Mouse (Mus musculus): Measurements from ENCODE around the gene Aplp1. TPM values are rescaled to one million over a fixed set of nuclear protein-coding genes. Genes with fewer than 3 reads are reported as not detected.
A peak's percentile ranks its signal among the peaks of the same experiment; 100 is the strongest.

The Aplp1 gene
- polyA plus RNA-seq, 1 experiment from 2014 or later = 40.8 TPM

DNA sequence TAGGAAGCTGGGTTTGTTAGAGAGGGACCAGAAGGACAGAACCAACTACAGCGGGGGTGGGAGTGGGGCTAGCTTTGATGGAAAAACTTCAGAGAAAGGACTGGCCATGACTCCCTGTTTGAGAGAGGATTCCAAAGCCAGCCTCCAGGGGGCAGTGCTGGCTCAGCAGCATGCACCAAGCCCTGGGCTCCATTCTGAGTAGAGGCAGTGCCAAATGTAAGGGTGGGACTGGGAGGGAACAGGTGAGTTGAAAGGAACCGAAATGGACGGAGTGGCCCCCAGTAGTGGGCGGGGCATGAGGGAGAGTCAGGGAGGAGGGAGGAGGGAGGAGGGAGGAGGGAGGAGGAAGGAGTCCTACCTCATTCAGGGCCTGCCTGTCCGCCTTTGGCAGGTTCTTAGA lies 4.6 kb downstream of the Aplp1 start:
- Histone ChIP-seq H3K27ac (no peak overlapping the region), H3K4me2 (replicated peaks) (no peak overlapping the region), H3K4me3 (replicated peaks) (no peak overlapping the region), H3K9me3 (no peaks in the 10 kb centered on the region), H3K36me3 (no peaks in the 10 kb centered on the region), H3K27me3 (replicated peaks) (peaks cover 11% of the 10 kb centered on the region), H3K4me1 (replicated peaks) (peaks cover 21% of the 10 kb centered on the region), H3K9ac (no peak overlapping the region)
- WGBS = 29% methylated on average over 4 of the region's 5 CpGs
- peak; percentile 26; the same call in 1 of the 2 replicates for ATAC-seq

- H3K4me3 ChIP-seq (replicated peaks) = no peak overlapping the region
- H3K27me3 ChIP-seq (replicated peaks) = peaks cover 9% of the 10 kb centered on the region
- H3K9ac ChIP-seq = no peak overlapping the region
- 78% methylated on average over 13 of the region's 13 CpGs for WGBS
- no peaks in the 10 kb centered on the region for H3K36me3 ChIP-seq
- ATAC-seq = no peak
- H3K4me1 ChIP-seq (replicated peaks) = peaks cover 14% of the 10 kb centered on the region
- no peaks in the 10 kb centered on the region for H3K9me3 ChIP-seq
- H3K27ac ChIP-seq = no peak overlapping the region
- H3K4me2 ChIP-seq (replicated peaks) = no peak overlapping the region
Measured at GRCm38 (mm10) chr7:30439734-30440133, 5.6 kb downstream of the Aplp1 start.

GRCm38 (mm10) chr7:30436879-30437278 lies 8.5 kb downstream of the Aplp1 start:
- peaks cover 4% of the 10 kb centered on the region; the same call in 1 of the 2 replicates for H3K27me3 ChIP-seq (replicated peaks)
- no peak overlapping the region for H3K9ac ChIP-seq
- no peak overlapping the region for H3K4me2 ChIP-seq (replicated peaks)
- H3K36me3 ChIP-seq = no peaks in the 10 kb centered on the region
- peaks cover 3% of the 10 kb centered on the region; the same call in 1 of the 2 replicates for H3K4me1 ChIP-seq (replicated peaks)
- H3K27ac ChIP-seq = no peak overlapping the region
- no peak overlapping the region for H3K4me3 ChIP-seq (replicated peaks)
- ATAC-seq = no peak
- WGBS = 29% methylated on average over 10 of the region's 10 CpGs
- H3K9me3 ChIP-seq = no peaks in the 10 kb centered on the region

DNA sequence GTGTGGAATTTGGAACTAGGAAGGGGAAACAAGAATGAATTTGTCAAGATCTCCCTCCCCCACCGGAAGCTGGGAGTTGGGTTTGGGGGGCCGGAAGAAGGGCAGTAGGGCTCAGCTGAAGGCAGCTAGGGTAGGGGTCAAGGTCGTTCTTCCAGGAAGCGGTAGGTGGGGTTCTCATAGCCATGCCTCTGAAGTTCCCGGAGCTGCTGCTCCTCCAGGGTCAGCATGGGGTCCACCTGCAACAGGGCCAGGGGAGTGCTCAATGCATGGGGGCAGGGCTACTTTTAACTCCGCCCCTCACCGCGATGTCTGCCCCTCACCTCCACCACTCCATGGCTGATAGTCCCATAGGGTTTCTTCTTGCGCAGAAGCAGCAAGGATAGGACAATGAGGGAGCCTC lies 10.2 kb downstream of the Aplp1 start:
- Histone ChIP-seq H3K4me2 (replicated peaks) (no peak overlapping the region), H3K36me3 (no peaks in the 10 kb centered on the region), H3K27ac (no peak overlapping the region), H3K9me3 (no peaks in the 10 kb centered on the region), H3K4me1 (replicated peaks) (peaks cover 3% of the 10 kb centered on the region; the same call in 1 of the 2 replicates), H3K4me3 (replicated peaks) (no peak overlapping the region), H3K9ac (no peak overlapping the region), H3K27me3 (replicated peaks) (peaks cover 4% of the 10 kb centered on the region; the same call in 1 of the 2 replicates)
- 45% methylated on average over 9 of the region's 9 CpGs for WGBS
- ATAC-seq = no peak

DNA sequence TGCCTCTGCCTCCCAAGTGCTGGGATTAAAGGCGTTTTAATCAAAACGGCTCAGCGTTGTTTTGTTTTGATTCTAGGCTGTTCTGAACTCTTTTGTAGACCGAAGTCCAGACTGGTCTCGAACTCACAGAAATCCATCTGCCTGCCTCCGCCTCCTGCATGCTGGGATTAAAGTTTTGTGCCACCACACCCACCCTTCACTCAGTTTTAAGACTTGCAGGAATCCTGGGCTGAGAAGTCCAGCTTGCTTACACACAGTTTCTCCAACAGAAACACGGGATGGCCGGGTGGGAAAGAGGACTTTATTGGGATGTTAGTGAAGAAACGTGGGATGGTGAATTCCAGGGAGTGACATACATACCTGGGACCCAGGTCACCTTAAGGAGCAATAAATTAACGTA lies 10.6 kb downstream of the Aplp1 start:
- no peak overlapping the region for H3K9ac ChIP-seq
- H3K4me2 ChIP-seq (replicated peaks) = no peak overlapping the region
- WGBS = 68% methylated on average over 10 of the region's 10 CpGs
- H3K4me3 ChIP-seq (replicated peaks) = no peak overlapping the region
- no peak for ATAC-seq
- H3K36me3 ChIP-seq = no peaks in the 10 kb centered on the region
- H3K4me1 ChIP-seq (replicated peaks) = peaks cover 3% of the 10 kb centered on the region; the same call in 1 of the 2 replicates
- no peaks in the 10 kb centered on the region for H3K9me3 ChIP-seq
- H3K27me3 ChIP-seq (replicated peaks) = peaks cover 4% of the 10 kb centered on the region; the same call in 1 of the 2 replicates
- H3K27ac ChIP-seq = no peak overlapping the region

DNA sequence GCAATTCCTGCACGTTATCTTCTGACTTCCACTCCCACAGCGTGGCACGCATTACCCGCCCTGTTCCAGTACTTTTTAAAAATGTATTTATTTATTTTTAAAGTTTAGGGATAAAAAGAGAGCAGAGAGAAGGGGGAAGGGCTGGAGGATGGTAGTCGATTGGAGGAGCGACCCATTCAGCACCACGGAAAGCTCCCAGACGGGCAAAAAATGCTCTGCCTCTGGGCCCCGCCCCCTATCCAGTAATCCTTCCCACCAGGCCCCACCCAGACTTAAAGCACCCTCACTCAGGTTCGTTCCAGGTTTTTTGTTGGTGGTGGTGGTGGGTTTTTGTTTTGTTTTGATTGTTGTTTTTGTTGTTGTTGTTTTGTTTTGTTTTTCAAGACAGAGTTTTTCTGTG lies 11.1 kb downstream of the Aplp1 start:
- H3K4me1 ChIP-seq (replicated peaks) = peaks cover 3% of the 10 kb centered on the region; the same call in 1 of the 2 replicates
- no peaks in the 10 kb centered on the region for H3K36me3 ChIP-seq
- ATAC-seq = peak; percentile 68
- no peaks in the 10 kb centered on the region for H3K9me3 ChIP-seq
- no peak overlapping the region for H3K4me3 ChIP-seq (replicated peaks)
- peaks cover 4% of the 10 kb centered on the region; the same call in 1 of the 2 replicates for H3K27me3 ChIP-seq (replicated peaks)
- no peak overlapping the region for H3K27ac ChIP-seq
- H3K9ac ChIP-seq = no peak overlapping the region
- H3K4me2 ChIP-seq (replicated peaks) = no peak overlapping the region
- 1% methylated on average over 10 of the region's 10 CpGs for WGBS

DNA sequence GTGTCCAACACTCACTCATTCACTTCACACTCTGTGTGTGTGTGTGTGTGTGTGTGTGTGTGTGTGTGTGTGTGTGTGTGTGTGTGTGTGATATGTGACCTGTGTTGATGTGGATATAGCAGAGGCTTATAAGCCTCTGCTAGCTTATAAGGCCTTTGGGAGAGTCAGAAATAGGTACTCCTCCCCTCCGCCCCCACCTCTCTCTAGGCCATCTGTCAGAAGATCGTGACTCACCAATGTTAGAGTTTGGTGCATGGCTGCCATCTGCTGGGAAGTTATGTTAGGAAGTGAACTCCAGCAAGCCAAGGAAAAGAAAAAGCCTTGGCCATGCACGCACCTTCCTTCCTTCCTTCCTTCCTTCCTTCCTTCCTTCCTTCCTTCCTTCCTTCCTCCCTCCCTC lies 13.5 kb downstream of the Aplp1 start:
- no peak overlapping the region for H3K9ac ChIP-seq
- 6% methylated on average over 3 of the region's 3 CpGs for WGBS
- H3K27ac ChIP-seq = no peak overlapping the region
- ATAC-seq = 0 out of 2 replicates have a peak, but pooled peaks have one; percentile 24
- H3K4me2 ChIP-seq (replicated peaks) = no peak overlapping the region
- no peaks in the 10 kb centered on the region; the same call in 1 of the 2 replicates for H3K9me3 ChIP-seq
- H3K4me3 ChIP-seq (replicated peaks) = no peak overlapping the region
- H3K4me1 ChIP-seq (replicated peaks) = peaks cover under 1% of the 10 kb centered on the region; the same call in 1 of the 2 replicates
- H3K36me3 ChIP-seq = 0 out of 2 replicates have a peak, but pooled peaks cover 3% of the 10 kb centered on the region
- H3K27me3 ChIP-seq (replicated peaks) = peaks cover 4% of the 10 kb centered on the region; the same call in 1 of the 2 replicates

GRCm38 (mm10) chr7:30430191-30430590 lies 15.1 kb downstream of the Aplp1 start:
- Histone ChIP-seq H3K9me3 (no peaks in the 10 kb centered on the region; the same call in 1 of the 2 replicates), H3K4me2 (replicated peaks) (no peak overlapping the region), H3K4me1 (replicated peaks) (no peaks in the 10 kb centered on the region), H3K36me3 (peaks cover 4% of the 10 kb centered on the region; the same call in 1 of the 2 replicates), H3K27me3 (replicated peaks) (no peaks in the 10 kb centered on the region), H3K9ac (no peak overlapping the region), H3K27ac (no peak overlapping the region), H3K4me3 (replicated peaks) (no peak overlapping the region)
- ATAC-seq = no peak
- WGBS = 58% methylated on average over 2 of the region's 2 CpGs

- Histone ChIP-seq H3K27me3 (replicated peaks) (no peaks in the 10 kb centered on the region), H3K4me3 (replicated peaks) (no peak overlapping the region), H3K4me2 (replicated peaks) (no peak overlapping the region), H3K36me3 (peaks cover 4% of the 10 kb centered on the region; the same call in 1 of the 2 replicates), H3K9ac (no peak overlapping the region), H3K4me1 (replicated peaks) (no peaks in the 10 kb centered on the region), H3K27ac (no peak overlapping the region), H3K9me3 (no peaks in the 10 kb centered on the region; the same call in 1 of the 2 replicates)
- no peak for ATAC-seq
Measured at GRCm38 (mm10) chr7:30429327-30429726, 16.0 kb downstream of the Aplp1 start.

- Histone ChIP-seq H3K4me3 (replicated peaks) (peak overlapping the region; percentile 52), H3K27ac (peak overlapping the region; percentile 38; the same call in 1 of the 2 replicates), H3K27me3 (replicated peaks) (no peaks in the 10 kb centered on the region), H3K9ac (peak overlapping the region; percentile 53), H3K9me3 (no peaks in the 10 kb centered on the region; the same call in 1 of the 2 replicates), H3K4me1 (replicated peaks) (peaks cover 13% of the 10 kb centered on the region; the same call in 1 of the 2 replicates), H3K36me3 (peaks cover 4% of the 10 kb centered on the region; the same call in 1 of the 2 replicates), H3K4me2 (replicated peaks) (peak overlapping the region; percentile 87)
- WGBS = 36% methylated on average over 23 of the region's 23 CpGs
- no peak for ATAC-seq
Measured at GRCm38 (mm10) chr7:30423071-30423641, 22.2 kb downstream of the Aplp1 start.

DNA sequence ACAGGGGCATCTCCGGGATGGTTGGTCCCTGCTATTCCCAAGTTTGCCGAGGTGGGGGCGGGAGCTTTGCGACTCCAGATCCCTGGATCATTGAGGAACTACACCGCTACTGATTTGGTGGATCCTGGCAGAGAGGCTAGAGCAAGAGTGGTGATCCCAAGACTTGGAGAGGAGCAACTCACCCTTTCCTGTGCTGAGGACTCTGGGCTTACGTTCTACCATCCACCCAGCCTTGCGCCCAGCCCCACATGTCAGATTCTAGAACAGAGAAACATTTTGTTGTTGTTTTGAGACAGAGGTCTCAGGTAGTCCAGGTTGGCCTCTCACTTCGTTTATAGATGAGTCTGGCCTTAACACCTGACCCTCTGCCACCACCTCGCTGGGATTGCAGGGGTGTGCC lies 22.8 kb downstream of the Aplp1 start:
- peak overlapping the region; percentile 38; the same call in 1 of the 2 replicates for H3K27ac ChIP-seq
- H3K4me2 ChIP-seq (replicated peaks) = peak overlapping the region; percentile 87
- H3K36me3 ChIP-seq = peaks cover 4% of the 10 kb centered on the region; the same call in 1 of the 2 replicates
- H3K9me3 ChIP-seq = no peaks in the 10 kb centered on the region; the same call in 1 of the 2 replicates
- WGBS = 10% methylated on average over 9 of the region's 9 CpGs
- H3K4me1 ChIP-seq (replicated peaks) = peaks cover 13% of the 10 kb centered on the region; the same call in 1 of the 2 replicates
- no peaks in the 10 kb centered on the region for H3K27me3 ChIP-seq (replicated peaks)
- peak overlapping the region; percentile 52 for H3K4me3 ChIP-seq (replicated peaks)
- peak overlapping the region; percentile 53 for H3K9ac ChIP-seq
- ATAC-seq = peak; percentile 32

GRCm38 (mm10) chr7:30421890-30422435 lies 23.4 kb downstream of the Aplp1 start:
- Histone ChIP-seq H3K27me3 (replicated peaks) (no peaks in the 10 kb centered on the region), H3K4me3 (replicated peaks) (peak overlapping the region; percentile 52), H3K27ac (peak overlapping the region; percentile 51), H3K4me2 (replicated peaks) (peak overlapping the region; percentile 87), H3K9ac (peak overlapping the region; percentile 53), H3K36me3 (peaks cover 3% of the 10 kb centered on the region; the same call in 1 of the 2 replicates), H3K4me1 (replicated peaks) (peaks cover 13% of the 10 kb centered on the region; the same call in 1 of the 2 replicates), H3K9me3 (no peaks in the 10 kb centered on the region)
- under 1% methylated on average over 45 of the region's 45 CpGs for WGBS
- ATAC-seq = peak; percentile 85
